Mouse (Mus musculus) heart, embryonic 10.5 days (tissue): ENCODE measurements around the gene Rnf13. TPM values are rescaled to one million over a fixed set of nuclear protein-coding genes. Genes with fewer than 3 reads are reported as not detected.

Experiments
- DNase-seq: peaks from one replicate; pipeline ENCODE4 v3.0.0-alpha.2; 2017; ENCODE audit warnings: low spot score
- H3K27ac ChIP-seq: fragments of 300-500 bp; sonication (generic); 2 replicates; pipeline ENCODE4 v1.5.1; 2016; ENCODE audit warnings: mild to moderate bottlenecking
- H3K27me3 ChIP-seq: fragments of 300-500 bp; sonication (generic); 2 replicates; pipeline ENCODE4 v1.6.1; 2016; ENCODE audit warnings: mild to moderate bottlenecking; ENCODE audit not compliant: poor library complexity, insufficient read depth, severe bottlenecking
- H3K36me3 ChIP-seq: fragments of 300-500 bp; sonication (generic); 2 replicates; pipeline ENCODE4 v1.6.1; 2016; ENCODE audit warnings: mild to moderate bottlenecking, moderate library complexity
- H3K4me1 ChIP-seq: fragments of 300-500 bp; sonication (generic); 2 replicates; pipeline ENCODE4 v1.6.1; 2016; ENCODE audit warnings: mild to moderate bottlenecking
- H3K4me3 ChIP-seq: fragments of 300-500 bp; sonication (generic); 2 replicates; pipeline ENCODE4 v1.5.1; 2016; ENCODE audit warnings: mild to moderate bottlenecking, moderate library complexity
- H3K9me3 ChIP-seq: fragments of 300-500 bp; sonication (generic); 2 replicates; pipeline ENCODE4 v1.6.1; 2016; ENCODE audit warnings: mild to moderate bottlenecking, moderate library complexity
- WGBS: fragments of 180-500 bp; shearing (Covaris S2); methylation state at CpG from one replicate; pipeline ENCODE4 v1.1.7; 2016; 5-methylcytosine and 5-hydroxymethylcytosine counted together
- polyA plus RNA-seq: library from polyadenylated mRNA; unstranded; fragments of >200 nt; fragmentation: Nextera tagmentation; extraction: Ambion mirVana; gene quantifications from 2 replicates; pipeline ENCODE4 v1.2.1, GENCODE M21; 2016

Rnf13 gene
- polyA plus RNA-seq, 1 experiment from 2014 or later = 40.5 TPM

DNA sequence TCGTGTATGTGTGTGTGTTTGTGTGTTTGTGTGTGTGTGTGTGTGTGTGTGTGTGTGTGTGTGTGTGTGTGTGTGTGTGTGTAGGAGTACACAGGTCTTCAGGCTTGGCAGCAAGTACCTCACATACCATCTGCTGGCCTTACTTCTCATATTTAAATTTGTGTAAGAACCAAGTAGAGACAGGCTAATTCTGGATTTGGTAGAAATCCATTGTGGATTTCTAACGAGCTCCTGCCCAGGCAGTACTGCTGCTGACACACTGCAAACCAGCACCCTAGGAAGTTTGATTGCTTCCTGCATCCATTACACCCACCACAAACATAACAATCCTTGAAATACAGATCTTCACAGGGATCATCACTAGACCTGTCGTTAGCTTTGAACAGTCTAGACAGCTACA lies 147.1 kb downstream of the Rnf13 start:
- no peak overlapping the region for H3K27ac ChIP-seq
- WGBS = 72% methylated on average over 3 of the region's 3 CpGs
- DNase-seq = no peak

More for the DNA sequence above, 147.1 kb downstream of the Rnf13 start:
- H3K36me3 ChIP-seq = no peaks in the 10 kb centered on the region
- H3K9me3 ChIP-seq = no peaks in the 10 kb centered on the region
- no peak overlapping the region for H3K4me3 ChIP-seq
- no peaks in the 10 kb centered on the region for H3K27me3 ChIP-seq
- H3K4me1 ChIP-seq = no peaks in the 10 kb centered on the region

Other genes with a start within 250 kb of the Rnf13 start
- 11.5 and 11.9 TPM in 2 replicates for gene Wwtr1, start 160.2 kb upstream of the Rnf13 start, polyA plus RNA-seq
- 55.2 and 70.2 TPM in 2 replicates for gene Commd2, start 84.3 kb upstream of the Rnf13 start, polyA plus RNA-seq
- gene Ankub1, start 43.3 kb upstream of the Rnf13 start, polyA plus RNA-seq = 0.09 TPM in 1 of 2 replicates, not detected in the other
- 61.0 and 67.4 TPM in 2 replicates for gene Pfn2, start 112.0 kb downstream of the Rnf13 start, polyA plus RNA-seq